Comparison of ENCODE assay signal across 8 mouse cellular contexts in genomic region chr9:107278527-107279377, GRCm38 (mm10). TPM values are rescaled to one million over a fixed set of nuclear protein-coding genes. Genes with fewer than 3 reads are reported as not detected.
DNase-seq lines count a peak whose midpoint lies in the region; ATAC-seq lines count a peak whose summit lies in the region.

No protein-coding gene starts in this region.

- H3K4me3 ChIP-seq in midbrain, embryonic 14.5 days (replicated peaks; ENCODE audit: low read depth, low read length): no peak overlapping the region
- H3K4me3 ChIP-seq in midbrain, embryonic 11.5 days (ENCODE audit: low read depth, low read length): no peak overlapping the region
- H3K4me3 ChIP-seq in embryonic facial prominence, embryonic 12.5 days: no peak overlapping the region
- no peak overlapping the region for H3K4me3 ChIP-seq in intestine, embryonic 16.5 days (ENCODE audit: low read length)

- 57% methylated on average over 8 of the region's 8 CpGs for WGBS in midbrain, embryonic 14.5 days
- 53% methylated on average over 8 of the region's 8 CpGs for WGBS in midbrain, embryonic 11.5 days
- WGBS in embryonic facial prominence, embryonic 12.5 days: 51% methylated on average over 8 of the region's 8 CpGs
- WGBS in intestine, embryonic 16.5 days: 48% methylated on average over 8 of the region's 8 CpGs

- peaks cover 11% of the 10 kb centered on the region; the same call in 1 of the 2 replicates for H3K4me1 ChIP-seq in midbrain, embryonic 14.5 days (ENCODE audit: control insufficient read depth, insufficient read depth, low read length)
- peaks cover 4% of the 10 kb centered on the region for H3K4me1 ChIP-seq in midbrain, embryonic 11.5 days (ENCODE audit: control insufficient read depth, insufficient read depth, low read length)
- peaks cover 19% of the 10 kb centered on the region for H3K4me1 ChIP-seq in embryonic facial prominence, embryonic 12.5 days
- peaks cover 25% of the 10 kb centered on the region for H3K4me1 ChIP-seq in intestine, embryonic 16.5 days (ENCODE audit: control insufficient read depth, insufficient read depth, low read length)

- H3K27me3 ChIP-seq in midbrain, embryonic 14.5 days (ENCODE audit: control insufficient read depth, insufficient read depth, low read length): no peaks in the 10 kb centered on the region
- no peaks in the 10 kb centered on the region for H3K27me3 ChIP-seq in midbrain, embryonic 11.5 days (ENCODE audit: control insufficient read depth, insufficient read depth, low read length)
- H3K27me3 ChIP-seq in embryonic facial prominence, embryonic 12.5 days: no peaks in the 10 kb centered on the region
- H3K27me3 ChIP-seq in intestine, embryonic 16.5 days (replicated peaks; ENCODE audit: control insufficient read depth, insufficient read depth, low read length): no peaks in the 10 kb centered on the region

- no peak overlapping the region for H3K27ac ChIP-seq in midbrain, embryonic 14.5 days (replicated peaks; ENCODE audit: low read depth, low read length)
- no peak overlapping the region for H3K27ac ChIP-seq in midbrain, embryonic 11.5 days (ENCODE audit: low read depth, low read length)
- H3K27ac ChIP-seq in embryonic facial prominence, embryonic 12.5 days: no peak overlapping the region
- H3K27ac ChIP-seq in intestine, embryonic 16.5 days (ENCODE audit: low read length): peak overlapping the region; percentile 33; the same call in 1 of the 2 replicates

- no peaks in the 10 kb centered on the region for H3K9me3 ChIP-seq in midbrain, embryonic 14.5 days (ENCODE audit: control insufficient read depth, low read length)
- no peaks in the 10 kb centered on the region for H3K9me3 ChIP-seq in midbrain, embryonic 11.5 days (ENCODE audit: control insufficient read depth, low read length)
- H3K9me3 ChIP-seq in embryonic facial prominence, embryonic 12.5 days: no peaks in the 10 kb centered on the region
- no peaks in the 10 kb centered on the region for H3K9me3 ChIP-seq in intestine, embryonic 16.5 days (ENCODE audit: control insufficient read depth, low read length)

- ATAC-seq in midbrain, embryonic 14.5 days (ENCODE audit: low FRiP score, low TSS enrichment): no peak
- no peak for ATAC-seq in midbrain, embryonic 11.5 days (ENCODE audit: low FRiP score)
- peak; percentile 18; the same call in 1 of the 2 replicates for ATAC-seq in embryonic facial prominence, embryonic 12.5 days (ENCODE audit: insufficient number of reproducible peaks, insufficient read depth, low FRiP score, low TSS enrichment)
- ATAC-seq in intestine, embryonic 16.5 days: peak; percentile 76

- no peak overlapping the region for H3K4me2 ChIP-seq in midbrain, embryonic 14.5 days (ENCODE audit: low read length)
- no peak overlapping the region for H3K4me2 ChIP-seq in midbrain, embryonic 11.5 days
- no peak overlapping the region for H3K4me2 ChIP-seq in embryonic facial prominence, embryonic 12.5 days (replicated peaks)
- 0 out of 2 replicates have a peak overlapping the region, but pooled peaks have one; percentile 49 for H3K4me2 ChIP-seq in intestine, embryonic 16.5 days (ENCODE audit: low read depth, low read length)

- peak; percentile 43 for DNase-seq in midbrain, embryonic 14.5 days
- DNase-seq in midbrain, embryonic 11.5 days (ENCODE audit: low spot score, missing footprints): no peak
- peak; percentile 84 for DNase-seq in adipocyte (ENCODE audit: low spot score)
- peak; percentile 42 to 49 for DNase-seq in lung, postnatal 4 days
- no peak for DNase-seq in testis, postnatal 10 days (ENCODE audit: low spot score)
- DNase-seq in thymus, postnatal 10 days (ENCODE audit: low spot score in 2 of 2): no peak

- H3K9ac ChIP-seq in midbrain, embryonic 14.5 days (replicated peaks; ENCODE audit: low read length): no peak overlapping the region
- H3K9ac ChIP-seq in midbrain, embryonic 11.5 days (ENCODE audit: low read length): no peak overlapping the region
- H3K9ac ChIP-seq in embryonic facial prominence, embryonic 12.5 days: no peak overlapping the region
- H3K9ac ChIP-seq in intestine, embryonic 16.5 days (ENCODE audit: low read depth, low read length): no peak overlapping the region

- no peaks in the 10 kb centered on the region for H3K36me3 ChIP-seq in midbrain, embryonic 14.5 days (ENCODE audit: control insufficient read depth, insufficient read depth, low read length)
- H3K36me3 ChIP-seq in midbrain, embryonic 11.5 days (ENCODE audit: control insufficient read depth, insufficient read depth, low read length): no peaks in the 10 kb centered on the region
- no peaks in the 10 kb centered on the region for H3K36me3 ChIP-seq in embryonic facial prominence, embryonic 12.5 days
- H3K36me3 ChIP-seq in intestine, embryonic 16.5 days (ENCODE audit: control insufficient read depth, insufficient read depth, low read length): no peaks in the 10 kb centered on the region

RNA-seq across cellular contexts. Expression of gene Mapkapk3, which starts 10.9 kb away (rescaled TPM):
- polyA plus RNA-seq in midbrain, embryonic 14.5 days (2014; fragmentation: Nextera tagmentation; extraction: Ambion mirVana): 1.5 and 1.8 TPM in 2 replicates
- 2.5 and 2.7 TPM in 2 replicates for polyA plus RNA-seq in midbrain, embryonic 11.5 days (2014; fragmentation: Nextera tagmentation; extraction: Ambion mirVana)
- polyA plus RNA-seq in embryonic facial prominence, embryonic 12.5 days (2016; fragmentation: Nextera tagmentation; extraction: Ambion mirVana): 5.2 and 6.8 TPM in 2 replicates
- polyA plus RNA-seq in intestine, embryonic 16.5 days (2015; fragmentation: Nextera tagmentation; extraction: Ambion mirVana): 41.1 and 47.6 TPM in 2 replicates

RNA-seq across cellular contexts. Expression of gene Cish, which starts 17.1 kb away (rescaled TPM):
- polyA plus RNA-seq in midbrain, embryonic 14.5 days (2014; fragmentation: Nextera tagmentation; extraction: Ambion mirVana): 5.0 and 5.5 TPM in 2 replicates
- 4.0 and 4.2 TPM in 2 replicates for polyA plus RNA-seq in midbrain, embryonic 11.5 days (2014; fragmentation: Nextera tagmentation; extraction: Ambion mirVana)
- 8.4 and 12.0 TPM in 2 replicates for polyA plus RNA-seq in embryonic facial prominence, embryonic 12.5 days (2016; fragmentation: Nextera tagmentation; extraction: Ambion mirVana)
- polyA plus RNA-seq in intestine, embryonic 16.5 days (2015; fragmentation: Nextera tagmentation; extraction: Ambion mirVana): 17.5 and 19.9 TPM in 2 replicates

RNA-seq across cellular contexts. Expression of gene Dock3, which starts 47.0 kb away (rescaled TPM):
- polyA plus RNA-seq in midbrain, embryonic 14.5 days (2014; fragmentation: Nextera tagmentation; extraction: Ambion mirVana): 20.8 and 25.7 TPM in 2 replicates
- 7.0 and 9.3 TPM in 2 replicates for polyA plus RNA-seq in midbrain, embryonic 11.5 days (2014; fragmentation: Nextera tagmentation; extraction: Ambion mirVana)
- 1.5 and 1.9 TPM in 2 replicates for polyA plus RNA-seq in embryonic facial prominence, embryonic 12.5 days (2016; fragmentation: Nextera tagmentation; extraction: Ambion mirVana)
- polyA plus RNA-seq in intestine, embryonic 16.5 days (2015; fragmentation: Nextera tagmentation; extraction: Ambion mirVana): 0.64 and 1.2 TPM in 2 replicates

RNA-seq across cellular contexts. Expression of gene Hemk1, which starts 59.4 kb away (rescaled TPM):
- 20.9 and 21.7 TPM in 2 replicates for polyA plus RNA-seq in midbrain, embryonic 14.5 days (2014; fragmentation: Nextera tagmentation; extraction: Ambion mirVana)
- 9.9 and 10.7 TPM in 2 replicates for polyA plus RNA-seq in midbrain, embryonic 11.5 days (2014; fragmentation: Nextera tagmentation; extraction: Ambion mirVana)
- 12.4 and 13.2 TPM in 2 replicates for polyA plus RNA-seq in embryonic facial prominence, embryonic 12.5 days (2016; fragmentation: Nextera tagmentation; extraction: Ambion mirVana)
- polyA plus RNA-seq in intestine, embryonic 16.5 days (2015; fragmentation: Nextera tagmentation; extraction: Ambion mirVana): 11.2 and 11.8 TPM in 2 replicates

Comparison
In these comparisons a context has a peak if more than half of its experiments do, and no peak if none do; other contexts are left out.
1. DNase-seq: peak in midbrain, embryonic 14.5 days (single experiment), adipocyte (single experiment) and lung, postnatal 4 days (2 of 2); none in midbrain, embryonic 11.5 days (single experiment), testis, postnatal 10 days (single experiment) and thymus, postnatal 10 days (0 of 2).
2. ATAC-seq: peak in embryonic facial prominence, embryonic 12.5 days (single experiment) and intestine, embryonic 16.5 days (single experiment); none in midbrain, embryonic 14.5 days (single experiment) and midbrain, embryonic 11.5 days (single experiment).